Mouse (Mus musculus) heart, embryonic 14.5 days (tissue): Measurements from ENCODE around the gene Cdc42bpg. TPM values are rescaled to one million over a fixed set of nuclear protein-coding genes. Genes with fewer than 3 reads are reported as not detected.
A peak's percentile ranks its signal among the peaks of the same experiment; 100 is the strongest.

ENCODE experiments used
- ATAC-seq: fragments of 200-750 bp; cut with Nextera tagmentation; 2 replicates; pipeline ENCODE4 v1.8.0; 2017; ENCODE audit warnings: low read depth, moderate TSS enrichment; ENCODE audit not compliant: insufficient number of reproducible peaks, insufficient read depth, low FRiP score
- H3K27ac ChIP-seq, 2 experiments: fragments of 200-500 bp in 1 of 2; fragments of 300-500 bp in 1 of 2; sonication (generic) in 1 of 2; replicated peaks in 1 of 2; 2 replicates each; pipeline ENCODE4 v1.5.1; 2012 to 2014; ENCODE audit warnings: low read depth in 2 of 2, low read length in 2 of 2, control low read depth in 1 of 2, mild to moderate bottlenecking in 1 of 2, mixed read lengths in 1 of 2; ENCODE audit not compliant: control insufficient read depth in 1 of 2, insufficient read depth in 1 of 2
- H3K27me3 ChIP-seq: fragments of 300-500 bp; sonication (generic); 2 replicates; pipeline ENCODE4 v1.6.1; 2014; ENCODE audit warnings: mild to moderate bottlenecking, low read length, control low read depth; ENCODE audit not compliant: control insufficient read depth, insufficient read depth
- H3K36me3 ChIP-seq: fragments of 300-500 bp; sonication (generic); 2 replicates; pipeline ENCODE4 v1.6.1; 2014; ENCODE audit warnings: mild to moderate bottlenecking, control low read depth, low read length, mixed read lengths; ENCODE audit not compliant: control insufficient read depth, insufficient read depth
- H3K4me1 ChIP-seq, 2 experiments: fragments of 200-500 bp in 1 of 2; fragments of 300-500 bp in 1 of 2; sonication (generic) in 1 of 2; 2 replicates each; pipeline ENCODE4 v1.6.1; 2012 to 2014; ENCODE audit warnings: low read length in 2 of 2, control low read depth in 1 of 2, mixed read lengths in 1 of 2; ENCODE audit not compliant: control insufficient read depth in 2 of 2, insufficient read depth in 2 of 2
- H3K4me2 ChIP-seq: fragments of 300-500 bp; sonication (generic); 2 replicates; pipeline ENCODE4 v1.6.1; 2014; ENCODE audit warnings: mild to moderate bottlenecking, low read length
- H3K4me3 ChIP-seq, 2 experiments: fragments of 200-500 bp in 1 of 2; fragments of 300-500 bp in 1 of 2; sonication (generic) in 1 of 2; 2 replicates each; pipeline ENCODE4 v1.5.1; 2012 to 2014; ENCODE audit warnings: low read length in 2 of 2, mild to moderate bottlenecking in 2 of 2, control low read depth in 1 of 2, low read depth in 1 of 2, moderate library complexity in 1 of 2; ENCODE audit not compliant: control insufficient read depth in 1 of 2, insufficient read depth in 1 of 2
- H3K9ac ChIP-seq: fragments of 300-500 bp; sonication (generic); 2 replicates; pipeline ENCODE4 v1.6.1; 2014; ENCODE audit warnings: mild to moderate bottlenecking, low read length
- H3K9me3 ChIP-seq: fragments of 300-500 bp; sonication (generic); 2 replicates; pipeline ENCODE4 v1.6.1; 2016; ENCODE audit warnings: low read length, control low read depth; ENCODE audit not compliant: control insufficient read depth
- WGBS: fragments of 180-500 bp; shearing (Covaris S2); extraction: QIAGEN DNeasy Blood & Tissue Kit; methylation state at CpG from one replicate; pipeline ENCODE4 v1.1.7; 2014; 5-methylcytosine and 5-hydroxymethylcytosine counted together
- polyA plus RNA-seq: library from polyadenylated mRNA; unstranded; fragments of >200 nt; fragmentation: Nextera tagmentation; extraction: Ambion mirVana; gene quantifications from 2 replicates; pipeline ENCODE4 v1.2.1, GENCODE M21; 2014

Cdc42bpg gene
- 0.43 and 0.78 TPM in 2 replicates for polyA plus RNA-seq

GRCm38 (mm10) chr19:6306137-6306551 is at the start of gene Cdc42bpg:
Cdc42bpg (plus strand) TSS chr19:6306456.
- peak; percentile 74 for ATAC-seq
- under 1% methylated on average over 37 of the region's 38 CpGs for WGBS
- H3K4me1 ChIP-seq: peaks cover 4 to 14% of the 10 kb centered on the region in 2 experiments
- H3K36me3 ChIP-seq: peaks cover 16% of the 10 kb centered on the region
- H3K9me3 ChIP-seq: no peaks in the 10 kb centered on the region
- H3K27ac ChIP-seq: peak within 1 kb of the TSS; percentile 70 to 72
- H3K9ac ChIP-seq: peak within 1 kb of the TSS; percentile 77
- peak within 1 kb of the TSS; percentile 70 to 75 for H3K4me3 ChIP-seq
- peak within 1 kb of the TSS; percentile 74 for H3K4me2 ChIP-seq
- no peaks in the 10 kb centered on the region for H3K27me3 ChIP-seq

DNA sequence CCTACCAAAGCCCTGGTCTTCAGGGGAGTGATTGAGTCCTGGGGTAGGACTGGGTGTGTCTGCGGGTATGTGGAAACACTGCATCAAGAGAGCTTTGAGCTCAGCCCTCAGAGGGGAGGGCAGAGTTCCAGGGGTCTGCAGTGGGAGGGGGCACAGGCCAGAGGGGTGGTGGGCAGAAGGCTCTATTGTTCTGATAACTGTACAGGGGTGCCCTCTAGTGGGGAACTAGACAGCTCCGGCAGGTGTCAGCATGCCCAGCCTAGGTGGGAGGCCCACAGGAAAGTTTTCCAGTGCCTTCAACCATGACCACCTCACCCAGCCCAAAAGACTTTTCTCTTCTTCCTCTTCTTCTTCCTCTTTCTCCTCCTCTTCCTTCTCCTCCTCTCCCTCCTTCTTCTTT is 45.8 kb upstream of the Cdc42bpg start:
- Histone ChIP-seq H3K4me2 (no peak overlapping the region), H3K9me3 (0 out of 2 replicates have a peak, but pooled peaks cover 3% of the 10 kb centered on the region), H3K27me3 (no peaks in the 10 kb centered on the region), H3K9ac (no peak overlapping the region), H3K36me3 (peaks cover 68% of the 10 kb centered on the region), H3K27ac (no peak overlapping the region), H3K4me1 (no peaks in the 10 kb centered on the region), H3K4me3 (no peak overlapping the region)
- ATAC-seq: no peak
- 81% methylated on average over 2 of the region's 2 CpGs for WGBS

- Histone ChIP-seq H3K4me3 (no peak overlapping the region), H3K27ac (no peak overlapping the region), H3K4me1 (no peaks in the 10 kb centered on the region), H3K36me3 (peaks cover 63% of the 10 kb centered on the region), H3K4me2 (no peak overlapping the region), H3K9me3 (0 out of 2 replicates have a peak, but pooled peaks cover 3% of the 10 kb centered on the region), H3K27me3 (no peaks in the 10 kb centered on the region), H3K9ac (no peak overlapping the region)
- 81% methylated on average over 4 of the region's 4 CpGs for WGBS
- no peak for ATAC-seq
These were observed 45.3 kb upstream of the Cdc42bpg start for GRCm38 (mm10) chr19:6260946-6261345.

GRCm38 (mm10) chr19:6261379-6261778 is 44.9 kb upstream of the Cdc42bpg start:
- Histone ChIP-seq H3K9ac (no peak overlapping the region), H3K27ac (no peak overlapping the region), H3K4me3 (no peak overlapping the region), H3K4me1 (no peaks in the 10 kb centered on the region), H3K27me3 (no peaks in the 10 kb centered on the region), H3K9me3 (0 out of 2 replicates have a peak, but pooled peaks cover 3% of the 10 kb centered on the region), H3K4me2 (no peak overlapping the region), H3K36me3 (peaks cover 59% of the 10 kb centered on the region)
- no peak for ATAC-seq
- WGBS: 90% methylated on average over 14 of the region's 14 CpGs

GRCm38 (mm10) chr19:6262222-6262621 is 44.0 kb upstream of the Cdc42bpg start:
- no peaks in the 10 kb centered on the region for H3K27me3 ChIP-seq
- H3K27ac ChIP-seq: no peak overlapping the region
- H3K4me1 ChIP-seq: no peaks in the 10 kb centered on the region
- no peak overlapping the region for H3K4me2 ChIP-seq
- no peak overlapping the region for H3K4me3 ChIP-seq
- 0 out of 2 replicates have a peak, but pooled peaks cover 3% of the 10 kb centered on the region for H3K9me3 ChIP-seq
- H3K9ac ChIP-seq: no peak overlapping the region
- 57% methylated on average over 7 of the region's 7 CpGs for WGBS
- peaks cover 50% of the 10 kb centered on the region for H3K36me3 ChIP-seq
- ATAC-seq: no peak

GRCm38 (mm10) chr19:6262839-6263433 is 43.3 kb upstream of the Cdc42bpg start:
- no peak for ATAC-seq
- no peaks in the 10 kb centered on the region for H3K4me1 ChIP-seq
- H3K4me3 ChIP-seq: no peak overlapping the region
- peaks cover 43% of the 10 kb centered on the region for H3K36me3 ChIP-seq
- 0 out of 2 replicates have a peak, but pooled peaks cover 3% of the 10 kb centered on the region for H3K27me3 ChIP-seq
- no peak overlapping the region for H3K9ac ChIP-seq
- H3K4me2 ChIP-seq: no peak overlapping the region
- no peak overlapping the region for H3K27ac ChIP-seq
- 90% methylated on average over 8 of the region's 8 CpGs for WGBS
- 0 out of 2 replicates have a peak, but pooled peaks cover 3% of the 10 kb centered on the region for H3K9me3 ChIP-seq

DNA sequence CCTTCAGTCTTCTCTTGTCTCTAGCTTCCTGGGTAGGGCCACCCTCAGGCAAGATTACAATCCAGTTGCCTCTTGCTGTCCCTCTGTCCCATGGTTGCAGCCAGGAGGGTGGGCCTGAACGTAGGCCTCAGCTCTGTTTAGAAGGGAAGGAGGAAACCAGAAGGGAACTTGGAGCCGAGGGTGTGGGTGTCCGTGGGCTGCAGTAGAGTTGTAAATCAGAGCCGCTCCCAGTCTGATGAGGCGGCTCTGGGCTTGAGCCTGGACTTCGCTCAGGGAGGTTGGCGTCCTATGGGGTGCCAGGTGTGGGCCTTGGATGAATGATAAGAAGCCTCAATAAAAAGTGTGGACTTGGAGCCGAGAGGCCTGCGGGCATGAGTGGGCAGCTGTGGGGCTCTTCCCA is 42.1 kb upstream of the Cdc42bpg start:
- WGBS: 71% methylated on average over 9 of the region's 9 CpGs
- Histone ChIP-seq H3K9ac (no peak overlapping the region), H3K4me2 (no peak overlapping the region), H3K27me3 (0 out of 2 replicates have a peak, but pooled peaks cover 3% of the 10 kb centered on the region), H3K4me3 (no peak overlapping the region), H3K27ac (no peak overlapping the region), H3K36me3 (peaks cover 31% of the 10 kb centered on the region), H3K4me1 (peaks cover 0 to 5% of the 10 kb centered on the region in 2 experiments; a peak in 1 of 4 replicates), H3K9me3 (0 out of 2 replicates have a peak, but pooled peaks cover 3% of the 10 kb centered on the region)
- ATAC-seq: no peak
